Mouse (Mus musculus): ENCODE data around the gene Spag6l. TPM values are rescaled to one million over a fixed set of nuclear protein-coding genes. Genes with fewer than 3 reads are reported as not detected.
"Not testable (repeated sequence)": the region's sequence is repeated elsewhere in the genome, so short reads cannot be mapped to it uniquely, and the experiment has no call there.

Spag6l gene
- polyA plus RNA-seq, 1 experiment from 2014 or later = 7.2 TPM

DNA sequence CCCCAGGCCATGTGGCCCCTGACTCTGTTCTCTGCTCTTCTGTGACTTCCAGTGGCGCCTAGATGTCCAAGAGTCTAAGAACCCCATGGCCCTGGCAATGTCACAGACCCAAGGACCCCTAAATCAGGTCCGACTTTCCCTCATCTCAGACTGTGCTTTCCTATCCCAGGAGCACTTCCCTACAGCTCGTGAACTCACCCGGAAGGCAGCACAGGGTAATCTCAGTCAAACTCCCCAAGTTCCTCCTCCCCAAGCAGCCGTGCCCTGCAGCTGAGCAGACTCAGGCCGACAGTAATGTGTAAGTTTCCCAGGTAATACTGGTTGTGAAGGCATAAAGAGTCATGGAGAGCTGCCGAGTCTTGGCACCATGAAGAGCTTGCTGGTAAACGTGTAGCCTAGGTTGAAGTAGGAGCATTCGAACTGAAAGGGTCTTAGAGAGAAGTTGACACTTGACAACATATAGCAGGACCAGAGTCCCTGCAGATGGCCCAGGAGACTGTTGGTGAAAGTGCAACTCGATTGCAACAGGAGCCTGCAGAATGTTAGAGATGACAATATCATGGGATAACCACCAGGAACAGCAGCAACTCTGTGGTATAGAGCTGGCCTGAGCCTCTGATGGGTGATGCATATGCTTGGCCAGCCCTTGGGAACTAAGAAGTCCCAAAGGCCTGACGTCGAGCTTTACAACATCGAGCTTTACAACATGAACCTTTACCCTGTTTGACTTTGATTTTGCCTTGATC, 27.6 kb upstream of the Spag6l start:
- Histone ChIP-seq H3K36me3 (ENCODE audit: control insufficient read depth, insufficient read depth, low read length) (no peaks in the 10 kb centered on the region), H3K4me3 (ENCODE audit: low read depth, low read length) (no peak overlapping the region), H3K4me1 (replicated peaks; ENCODE audit: control insufficient read depth, insufficient read depth, low read length) (no peaks in the 10 kb centered on the region), H3K4me2 (replicated peaks; ENCODE audit: low read depth, low read length) (no peak overlapping the region), H3K27ac (ENCODE audit: low read depth, low read length) (no peak overlapping the region), H3K27me3 (ENCODE audit: control insufficient read depth, insufficient read depth, low read length) (no peaks in the 10 kb centered on the region), H3K9ac (ENCODE audit: low read depth, low read length) (no peak overlapping the region), H3K9me3 (ENCODE audit: control insufficient read depth, low read length) (no peaks in the 10 kb centered on the region)
- WGBS = 81% methylated on average over 13 of the region's 13 CpGs
- ATAC-seq (ENCODE audit: low FRiP score) = no peak
- DNase-seq (ENCODE audit: low spot score) = no peak

DNA sequence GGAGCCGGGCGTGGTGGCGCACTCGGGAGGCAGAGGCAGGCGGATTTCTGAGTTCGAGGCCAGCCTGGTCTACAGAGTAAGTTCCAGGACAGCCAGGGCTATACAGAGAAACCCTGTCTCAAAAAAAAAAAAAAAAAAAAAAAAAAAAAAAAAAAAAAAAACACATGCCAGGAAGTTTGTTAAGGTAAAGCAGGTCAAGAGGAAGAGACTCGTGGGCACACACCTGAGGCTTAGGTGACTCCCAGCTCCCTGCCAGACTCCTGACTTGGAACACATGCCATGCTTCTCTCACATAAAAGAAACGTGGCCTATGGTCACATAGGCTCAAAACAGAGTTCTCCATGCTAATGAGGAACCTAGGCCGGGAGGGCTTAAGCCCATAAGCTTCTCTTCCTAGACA, 26.8 kb upstream of the Spag6l start:
- not testable (repeated sequence) for DNase-seq (ENCODE audit: low spot score); H3K4me2 ChIP-seq (replicated peaks; ENCODE audit: low read depth, low read length); H3K4me1 ChIP-seq (replicated peaks; ENCODE audit: control insufficient read depth, insufficient read depth, low read length); H3K9me3 ChIP-seq (ENCODE audit: control insufficient read depth, low read length); H3K9ac ChIP-seq (ENCODE audit: low read depth, low read length); H3K36me3 ChIP-seq (ENCODE audit: control insufficient read depth, insufficient read depth, low read length); H3K4me3 ChIP-seq (ENCODE audit: low read depth, low read length); H3K27me3 ChIP-seq (ENCODE audit: control insufficient read depth, insufficient read depth, low read length); ATAC-seq (ENCODE audit: low FRiP score); H3K27ac ChIP-seq (ENCODE audit: low read depth, low read length)
- 88% methylated on average over 9 of the region's 9 CpGs for WGBS

- Histone ChIP-seq H3K4me1 (replicated peaks; ENCODE audit: control insufficient read depth, insufficient read depth, low read length) (no peaks in the 10 kb centered on the region), H3K9ac (ENCODE audit: low read depth, low read length) (no peak overlapping the region), H3K9me3 (ENCODE audit: control insufficient read depth, low read length) (no peaks in the 10 kb centered on the region), H3K27ac (ENCODE audit: low read depth, low read length) (no peak overlapping the region), H3K27me3 (ENCODE audit: control insufficient read depth, insufficient read depth, low read length) (no peaks in the 10 kb centered on the region), H3K4me2 (replicated peaks; ENCODE audit: low read depth, low read length) (no peak overlapping the region), H3K36me3 (ENCODE audit: control insufficient read depth, insufficient read depth, low read length) (no peaks in the 10 kb centered on the region), H3K4me3 (ENCODE audit: low read depth, low read length) (no peak overlapping the region)
- ATAC-seq (ENCODE audit: low FRiP score) (no peak), DNase-seq (ENCODE audit: low spot score) (no peak)
- 81% methylated on average over 1 of the region's 1 CpGs for WGBS
Measured at GRCm38 (mm10) chr16:16855541-16855940, 26.3 kb upstream of the Spag6l start.

DNA sequence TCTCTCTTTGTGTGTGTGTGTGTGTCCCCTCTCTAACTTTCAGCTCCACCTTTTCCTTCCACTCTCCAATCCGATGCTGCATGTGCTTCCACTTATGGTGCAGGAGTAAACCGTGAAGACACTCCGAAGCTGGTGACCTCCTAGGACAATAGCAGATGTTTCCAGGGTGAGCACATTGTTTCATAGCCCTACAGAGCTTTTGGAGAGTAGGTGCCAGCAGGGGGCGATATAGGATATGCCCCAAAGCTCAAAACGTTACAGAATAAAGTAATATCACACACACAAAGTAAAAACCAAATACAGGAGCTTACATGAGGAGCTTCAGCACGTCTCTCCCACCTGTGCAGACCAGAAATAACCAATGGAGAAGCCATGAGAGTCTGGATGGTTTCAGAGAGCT, 25.6 kb upstream of the Spag6l start:
- H3K27me3 ChIP-seq (ENCODE audit: control insufficient read depth, insufficient read depth, low read length) = no peaks in the 10 kb centered on the region
- no peaks in the 10 kb centered on the region for H3K4me1 ChIP-seq (replicated peaks; ENCODE audit: control insufficient read depth, insufficient read depth, low read length)
- no peak overlapping the region for H3K27ac ChIP-seq (ENCODE audit: low read depth, low read length)
- no peaks in the 10 kb centered on the region for H3K9me3 ChIP-seq (ENCODE audit: control insufficient read depth, low read length)
- no peak overlapping the region for H3K4me2 ChIP-seq (replicated peaks; ENCODE audit: low read depth, low read length)
- WGBS = 39% methylated on average over 6 of the region's 6 CpGs
- H3K36me3 ChIP-seq (ENCODE audit: control insufficient read depth, insufficient read depth, low read length) = no peaks in the 10 kb centered on the region
- DNase-seq (ENCODE audit: low spot score) (peak; percentile 45), ATAC-seq (ENCODE audit: low FRiP score) (no peak)
- H3K4me3 ChIP-seq (ENCODE audit: low read depth, low read length) = no peak overlapping the region
- no peak overlapping the region for H3K9ac ChIP-seq (ENCODE audit: low read depth, low read length)

GRCm38 (mm10) chr16:16852411-16852810, 23.2 kb upstream of the Spag6l start:
- Histone ChIP-seq H3K36me3 (ENCODE audit: control insufficient read depth, insufficient read depth, low read length) (no peaks in the 10 kb centered on the region), H3K9ac (ENCODE audit: low read depth, low read length) (no peak overlapping the region), H3K4me2 (replicated peaks; ENCODE audit: low read depth, low read length) (no peak overlapping the region), H3K9me3 (ENCODE audit: control insufficient read depth, low read length) (no peaks in the 10 kb centered on the region), H3K4me3 (ENCODE audit: low read depth, low read length) (no peak overlapping the region), H3K4me1 (replicated peaks; ENCODE audit: control insufficient read depth, insufficient read depth, low read length) (no peaks in the 10 kb centered on the region), H3K27ac (ENCODE audit: low read depth, low read length) (no peak overlapping the region), H3K27me3 (ENCODE audit: control insufficient read depth, insufficient read depth, low read length) (no peaks in the 10 kb centered on the region)
- ATAC-seq (ENCODE audit: low FRiP score) (no peak), DNase-seq (ENCODE audit: low spot score) (no peak)
- 82% methylated on average over 3 of the region's 3 CpGs for WGBS

DNA sequence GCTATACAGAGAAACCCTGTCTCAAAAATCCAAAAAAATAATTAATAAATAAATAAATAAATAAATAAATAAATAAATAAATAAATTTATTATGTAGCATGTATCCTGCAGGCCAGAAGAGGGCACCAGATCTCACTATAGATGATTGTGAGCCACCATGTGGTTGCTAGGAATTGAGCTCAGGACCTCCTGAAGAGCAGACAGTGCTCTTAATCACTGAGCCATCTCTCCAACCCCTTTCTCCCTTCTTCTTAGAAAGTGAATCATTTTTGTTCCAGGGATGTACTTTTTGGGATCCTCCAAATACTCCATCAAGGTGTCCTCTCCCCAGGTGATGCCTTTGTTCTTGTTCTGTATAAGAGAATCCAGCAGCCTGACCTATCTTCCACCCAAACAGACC, 19.9 kb upstream of the Spag6l start:
- H3K27ac ChIP-seq (ENCODE audit: low read depth, low read length) = no peak overlapping the region
- H3K36me3 ChIP-seq (ENCODE audit: control insufficient read depth, insufficient read depth, low read length) = no peaks in the 10 kb centered on the region
- DNase-seq (ENCODE audit: low spot score) (no peak), ATAC-seq (ENCODE audit: low FRiP score) (no peak)
- no peak overlapping the region for H3K4me2 ChIP-seq (replicated peaks; ENCODE audit: low read depth, low read length)
- no peaks in the 10 kb centered on the region for H3K9me3 ChIP-seq (ENCODE audit: control insufficient read depth, low read length)
- H3K4me1 ChIP-seq (replicated peaks; ENCODE audit: control insufficient read depth, insufficient read depth, low read length) = no peaks in the 10 kb centered on the region
- no peak overlapping the region for H3K4me3 ChIP-seq (ENCODE audit: low read depth, low read length)
- H3K9ac ChIP-seq (ENCODE audit: low read depth, low read length) = no peak overlapping the region
- no peaks in the 10 kb centered on the region for H3K27me3 ChIP-seq (ENCODE audit: control insufficient read depth, insufficient read depth, low read length)

- no peaks in the 10 kb centered on the region for H3K36me3 ChIP-seq (ENCODE audit: control insufficient read depth, insufficient read depth, low read length)
- no peaks in the 10 kb centered on the region for H3K9me3 ChIP-seq (ENCODE audit: control insufficient read depth, low read length)
- ATAC-seq (ENCODE audit: low FRiP score) (peak; percentile 23), DNase-seq (ENCODE audit: low spot score) (no peak)
- H3K4me3 ChIP-seq (ENCODE audit: low read depth, low read length) = no peak overlapping the region
- WGBS = 92% methylated on average over 3 of the region's 3 CpGs
- no peak overlapping the region for H3K9ac ChIP-seq (ENCODE audit: low read depth, low read length)
- H3K4me1 ChIP-seq (replicated peaks; ENCODE audit: control insufficient read depth, insufficient read depth, low read length) = no peaks in the 10 kb centered on the region; the same call in 1 of the 2 replicates
- H3K27me3 ChIP-seq (ENCODE audit: control insufficient read depth, insufficient read depth, low read length) = no peaks in the 10 kb centered on the region
- no peak overlapping the region for H3K27ac ChIP-seq (ENCODE audit: low read depth, low read length)
- H3K4me2 ChIP-seq (replicated peaks; ENCODE audit: low read depth, low read length) = no peak overlapping the region
Measured at GRCm38 (mm10) chr16:16829671-16830070, 415 bp upstream of the Spag6l start.

GRCm38 (mm10) chr16:16826223-16826622, 3.0 kb downstream of the Spag6l start:
- H3K4me1 ChIP-seq (replicated peaks; ENCODE audit: control insufficient read depth, insufficient read depth, low read length) = no peaks in the 10 kb centered on the region; the same call in 1 of the 2 replicates
- no peaks in the 10 kb centered on the region for H3K36me3 ChIP-seq (ENCODE audit: control insufficient read depth, insufficient read depth, low read length)
- H3K4me3 ChIP-seq (ENCODE audit: low read depth, low read length) = no peak overlapping the region
- H3K9me3 ChIP-seq (ENCODE audit: control insufficient read depth, low read length) = no peaks in the 10 kb centered on the region
- no peak overlapping the region for H3K4me2 ChIP-seq (replicated peaks; ENCODE audit: low read depth, low read length)
- no peak overlapping the region for H3K9ac ChIP-seq (ENCODE audit: low read depth, low read length)
- no peaks in the 10 kb centered on the region for H3K27me3 ChIP-seq (ENCODE audit: control insufficient read depth, insufficient read depth, low read length)
- no peak overlapping the region for H3K27ac ChIP-seq (ENCODE audit: low read depth, low read length)
- ATAC-seq (ENCODE audit: low FRiP score) = no peak
- no peak for DNase-seq (ENCODE audit: low spot score)
- WGBS = 74% methylated on average over 2 of the region's 2 CpGs

DNA sequence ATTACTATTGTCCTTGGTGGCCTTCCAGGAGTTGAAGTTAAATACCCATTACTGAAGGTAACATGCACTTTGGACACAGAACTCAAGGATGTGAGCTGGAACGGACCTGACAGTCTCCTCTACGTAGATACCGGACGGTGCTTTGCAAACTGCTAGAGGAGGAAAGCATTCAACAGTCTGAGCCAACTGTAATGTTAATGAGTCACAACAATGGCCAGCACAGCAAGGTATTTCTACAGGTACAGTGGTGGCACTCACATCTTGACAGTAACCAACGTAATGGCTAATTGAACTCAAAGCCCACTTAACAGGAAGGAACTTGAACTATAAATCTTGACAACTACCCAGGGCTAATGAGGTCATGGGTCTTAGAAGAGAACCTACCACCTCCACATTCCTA, 3.8 kb downstream of the Spag6l start:
- WGBS = 45% methylated on average over 5 of the region's 5 CpGs
- Histone ChIP-seq H3K36me3 (ENCODE audit: control insufficient read depth, insufficient read depth, low read length) (no peaks in the 10 kb centered on the region), H3K27me3 (ENCODE audit: control insufficient read depth, insufficient read depth, low read length) (no peaks in the 10 kb centered on the region), H3K9me3 (ENCODE audit: control insufficient read depth, low read length) (no peaks in the 10 kb centered on the region), H3K27ac (ENCODE audit: low read depth, low read length) (no peak overlapping the region), H3K4me3 (ENCODE audit: low read depth, low read length) (no peak overlapping the region), H3K4me1 (replicated peaks; ENCODE audit: control insufficient read depth, insufficient read depth, low read length) (no peaks in the 10 kb centered on the region; the same call in 1 of the 2 replicates), H3K9ac (ENCODE audit: low read depth, low read length) (no peak overlapping the region), H3K4me2 (replicated peaks; ENCODE audit: low read depth, low read length) (no peak overlapping the region)
- DNase-seq (ENCODE audit: low spot score) = no peak
- no peak for ATAC-seq (ENCODE audit: low FRiP score)

Data from hindbrain, embryonic 11.5 days (tissue).